Mouse (Mus musculus): ENCODE measurements at regions not wholly inside any gene's neighbourhood (a gene's known extent, or its start where the extent isn't known, plus 50 kb on each side); places are given as distances from the start of the nearest gene placed in this dataset.

GRCm38 (mm10) chr5:35183418-35183817 is 77.9 kb upstream of the Lrpap1 start:
- H3K27me3 ChIP-seq (ENCODE audit: control insufficient read depth, insufficient read depth, low read length): no peaks in the 10 kb centered on the region
- H3K4me3 ChIP-seq (ENCODE audit: insufficient read depth in 1 of 2, low read depth in 2 of 2, low read length in 2 of 2): no peak overlapping the region
- no peak overlapping the region for H3K4me2 ChIP-seq (ENCODE audit: low read depth)
- no peak for TF ChIP-seq CTCF (IDR thresholded peaks at IDR 0.05; ENCODE audit: low read depth)
- no peak for TF ChIP-seq EP300 (IDR thresholded peaks at IDR 0.05; ENCODE audit: low read depth)
- H3K36me3 ChIP-seq (replicated peaks; ENCODE audit: control insufficient read depth, insufficient read depth, low read depth): no peaks in the 10 kb centered on the region
- ATAC-seq (ENCODE audit: insufficient read depth): no peak
- H3K4me1 ChIP-seq (replicated peaks; ENCODE audit: control insufficient read depth in 2 of 2, insufficient read depth in 2 of 2, low read length in 1 of 2): no peaks in the 10 kb centered on the region
- H3K9ac ChIP-seq (replicated peaks): no peak overlapping the region
- DNase-seq (ENCODE audit: low read depth in 3 of 3, low spot score in 3 of 3): no peak
- no peak overlapping the region for H3K27ac ChIP-seq
- WGBS (ENCODE audit: insufficient replicate concordance): 34% methylated on average over 7 of the region's 7 CpGs
- no peaks in the 10 kb centered on the region for H3K9me3 ChIP-seq (ENCODE audit: control insufficient read depth, low read length)

DNA sequence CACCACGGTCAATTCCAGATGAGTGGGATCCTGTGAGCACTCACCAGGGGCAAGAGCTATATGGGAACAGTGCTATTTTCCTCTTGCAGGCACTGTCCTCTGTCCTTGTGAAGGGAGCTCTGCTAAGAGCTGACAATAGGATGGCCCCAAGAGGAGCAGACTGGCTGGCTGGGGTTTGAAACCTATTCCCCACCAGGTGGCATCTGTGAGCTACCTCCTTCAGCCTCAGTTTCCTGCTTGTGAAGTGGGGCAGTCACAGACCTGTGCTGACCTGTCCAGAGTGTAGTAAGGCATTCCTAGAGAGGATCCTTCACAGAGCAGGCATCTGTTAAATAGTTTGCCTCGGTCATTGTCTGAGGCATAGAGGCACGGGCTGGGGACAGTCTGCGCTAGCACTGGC is 71.8 kb upstream of the Lrpap1 start:
- DNase-seq (ENCODE audit: low read depth in 3 of 3, low spot score in 3 of 3) (no peak), ATAC-seq (ENCODE audit: insufficient read depth) (no peak)
- TF ChIP-seq CTCF (IDR thresholded peaks at IDR 0.05; ENCODE audit: low read depth): peak; percentile 77
- TF ChIP-seq EP300 (IDR thresholded peaks at IDR 0.05; ENCODE audit: low read depth): no peak
- no peaks in the 10 kb centered on the region for H3K36me3 ChIP-seq (replicated peaks; ENCODE audit: control insufficient read depth, insufficient read depth, low read depth)
- H3K27me3 ChIP-seq (ENCODE audit: control insufficient read depth, insufficient read depth, low read length): no peaks in the 10 kb centered on the region
- H3K4me3 ChIP-seq (ENCODE audit: insufficient read depth in 1 of 2, low read depth in 2 of 2, low read length in 2 of 2): no peak overlapping the region
- 59% methylated on average over 4 of the region's 4 CpGs for WGBS (ENCODE audit: insufficient replicate concordance)
- H3K27ac ChIP-seq: no peak overlapping the region
- H3K4me1 ChIP-seq (replicated peaks; ENCODE audit: control insufficient read depth in 2 of 2, insufficient read depth in 2 of 2, low read length in 1 of 2): peaks cover 0 to 6% of the 10 kb centered on the region in 2 experiments; a peak in 2 of 4 replicates
- no peak overlapping the region for H3K9ac ChIP-seq (replicated peaks)
- no peaks in the 10 kb centered on the region for H3K9me3 ChIP-seq (ENCODE audit: control insufficient read depth, low read length)
- H3K4me2 ChIP-seq (ENCODE audit: low read depth): no peak overlapping the region

- TF ChIP-seq CTCF (IDR thresholded peaks at IDR 0.05; ENCODE audit: low read depth): no peak
- no peak overlapping the region for H3K4me3 ChIP-seq (ENCODE audit: insufficient read depth in 1 of 2, low read depth in 2 of 2, low read length in 2 of 2)
- H3K27me3 ChIP-seq (ENCODE audit: control insufficient read depth, insufficient read depth, low read length): no peaks in the 10 kb centered on the region
- no peak overlapping the region for H3K27ac ChIP-seq
- no peaks in the 10 kb centered on the region for H3K36me3 ChIP-seq (replicated peaks; ENCODE audit: control insufficient read depth, insufficient read depth, low read depth)
- DNase-seq (ENCODE audit: low read depth in 3 of 3, low spot score in 3 of 3) (peak in 1 of 3 experiments; percentile 46), ATAC-seq (ENCODE audit: insufficient read depth) (peak; percentile 85)
- WGBS (ENCODE audit: insufficient replicate concordance): 38% methylated on average over 13 of the region's 13 CpGs
- no peak overlapping the region for H3K4me2 ChIP-seq (ENCODE audit: low read depth)
- H3K9me3 ChIP-seq (ENCODE audit: control insufficient read depth, low read length): no peaks in the 10 kb centered on the region
- H3K4me1 ChIP-seq (replicated peaks; ENCODE audit: control insufficient read depth in 2 of 2, insufficient read depth in 2 of 2, low read length in 1 of 2): peaks cover 0 to 6% of the 10 kb centered on the region in 2 experiments; a peak in 2 of 4 replicates
- no peak overlapping the region for H3K9ac ChIP-seq (replicated peaks)
Measured at GRCm38 (mm10) chr5:35176112-35176848, 70.7 kb upstream of the Lrpap1 start.

DNA sequence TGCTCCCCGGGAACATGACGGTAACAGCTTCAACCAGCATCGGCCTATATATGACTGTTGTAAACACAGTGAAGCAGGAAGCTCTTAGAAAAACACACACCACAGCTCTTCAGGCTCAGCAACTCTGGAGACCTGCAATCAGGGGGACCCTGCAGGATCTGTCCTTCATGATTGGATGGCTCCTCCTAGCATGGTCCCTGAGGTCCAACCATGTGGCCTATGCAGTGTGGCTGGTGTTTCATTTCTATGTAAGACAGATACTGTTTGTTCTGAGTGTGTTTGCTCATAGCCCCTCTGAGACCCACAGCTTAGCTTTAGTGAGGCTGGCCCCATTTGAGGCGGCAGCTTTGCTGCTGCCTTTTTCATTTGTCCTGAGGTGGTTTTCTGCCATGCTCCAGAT is 68.8 kb upstream of the Lrpap1 start:
- TF ChIP-seq CTCF (IDR thresholded peaks at IDR 0.05; ENCODE audit: low read depth) (no peak), EP300 (IDR thresholded peaks at IDR 0.05; ENCODE audit: low read depth) (no peak)
- 58% methylated on average over 4 of the region's 4 CpGs for WGBS (ENCODE audit: insufficient replicate concordance)
- no peaks in the 10 kb centered on the region for H3K36me3 ChIP-seq (replicated peaks; ENCODE audit: control insufficient read depth, insufficient read depth, low read depth)
- no peak overlapping the region for H3K4me3 ChIP-seq (ENCODE audit: insufficient read depth in 1 of 2, low read depth in 2 of 2, low read length in 2 of 2)
- no peaks in the 10 kb centered on the region; the same call in none of the 2 replicates for H3K27me3 ChIP-seq (ENCODE audit: control insufficient read depth, insufficient read depth, low read length)
- H3K4me1 ChIP-seq (replicated peaks; ENCODE audit: control insufficient read depth in 2 of 2, insufficient read depth in 2 of 2, low read length in 1 of 2): peaks cover 0 to 6% of the 10 kb centered on the region in 2 experiments; a peak in 2 of 4 replicates
- no peak overlapping the region for H3K4me2 ChIP-seq (ENCODE audit: low read depth)
- H3K27ac ChIP-seq: no peak overlapping the region
- ATAC-seq (ENCODE audit: insufficient read depth) (no peak), DNase-seq (ENCODE audit: low read depth in 3 of 3, low spot score in 3 of 3) (no peak)
- no peaks in the 10 kb centered on the region for H3K9me3 ChIP-seq (ENCODE audit: control insufficient read depth, low read length)
- no peak overlapping the region for H3K9ac ChIP-seq (replicated peaks)

- 54% methylated on average over 3 of the region's 3 CpGs for WGBS (ENCODE audit: insufficient replicate concordance)
- H3K4me3 ChIP-seq (ENCODE audit: insufficient read depth in 1 of 2, low read depth in 2 of 2, low read length in 2 of 2): no peak overlapping the region
- ATAC-seq (ENCODE audit: insufficient read depth) (no peak), DNase-seq (ENCODE audit: low read depth in 3 of 3, low spot score in 3 of 3) (no peak)
- TF ChIP-seq CTCF (IDR thresholded peaks at IDR 0.05; ENCODE audit: low read depth): no peak
- TF ChIP-seq EP300 (IDR thresholded peaks at IDR 0.05; ENCODE audit: low read depth): no peak
- no peak overlapping the region for H3K27ac ChIP-seq
- H3K9ac ChIP-seq (replicated peaks): no peak overlapping the region
- H3K27me3 ChIP-seq (ENCODE audit: control insufficient read depth, insufficient read depth, low read length): no peaks in the 10 kb centered on the region; the same call in none of the 2 replicates
- H3K4me1 ChIP-seq (replicated peaks; ENCODE audit: control insufficient read depth in 2 of 2, insufficient read depth in 2 of 2, low read length in 1 of 2): peaks cover 0 to 2% of the 10 kb centered on the region in 2 experiments; a peak in 2 of 4 replicates
- no peaks in the 10 kb centered on the region for H3K9me3 ChIP-seq (ENCODE audit: control insufficient read depth, low read length)
- H3K4me2 ChIP-seq (ENCODE audit: low read depth): no peak overlapping the region
- H3K36me3 ChIP-seq (replicated peaks; ENCODE audit: control insufficient read depth, insufficient read depth, low read depth): no peaks in the 10 kb centered on the region
Measured at GRCm38 (mm10) chr5:35171336-35171735, 65.8 kb upstream of the Lrpap1 start.
